ENCODE assay signal across 2 mouse cellular contexts in the genomic region with DNA sequence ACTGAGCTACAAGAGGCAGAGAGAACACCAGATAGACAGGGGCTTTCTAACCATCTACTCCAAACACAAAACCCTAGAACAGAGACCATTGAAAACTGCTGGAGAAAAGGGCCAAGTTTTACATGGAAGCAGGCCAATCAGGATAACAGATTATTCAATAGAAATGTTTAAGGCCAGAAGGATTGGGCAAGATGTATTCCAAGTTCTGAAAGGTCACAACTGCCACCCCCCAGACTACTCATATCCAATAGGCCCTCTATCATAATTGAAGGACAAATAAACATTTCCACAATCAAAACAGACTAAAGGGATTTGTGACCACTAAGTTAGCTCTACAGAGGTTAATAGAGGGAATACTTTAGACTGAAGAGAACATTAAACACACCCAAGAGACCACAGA. TPM values are rescaled to one million over a fixed set of nuclear protein-coding genes. Genes with fewer than 3 reads are reported as not detected.
"Had no signal": no experiment of that assay in that cellular context is flagged by ENCODE, and none has a peak within 500 bp of the region (broad histone marks: within the 10 kb centered on the region; RNA-seq: fewer than 3 reads in every experiment).

No protein-coding gene starts in this region.

RNA-seq across cellular contexts. Expression of gene Cyp2a5, which starts 15.0 kb away (rescaled TPM):
- total RNA-seq: megakaryocyte, adult 5-6 weeks; megakaryocyte-erythroid progenitor cell, adult 5-6 weeks had no signal

RNA-seq across cellular contexts. Expression of gene Cyp2g1, which starts 41.4 kb away (rescaled TPM):
- total RNA-seq: megakaryocyte, adult 5-6 weeks; megakaryocyte-erythroid progenitor cell, adult 5-6 weeks had no signal
